Mouse (Mus musculus) G1E (cell line): ENCODE measurements around the gene Ank3.

Experiments used
- CTCF ChIP-seq: IDR thresholded peaks from 2 replicates; pipeline ENCODE4 v1.5.1; 2012; ENCODE audit warnings: low read depth, low read length, inconsistent platforms, mixed read lengths
- POLR2AphosphoS5 ChIP-seq: IDR thresholded peaks from 2 replicates; pipeline ENCODE4 v1.6.1; 2012; ENCODE audit warnings: low read depth, low read length, inconsistent platforms; ENCODE audit not compliant: insufficient replicate concordance
- TAL1 ChIP-seq: conservative IDR thresholded peaks from 2 replicates; pipeline ENCODE4 v1.6.1; 2012; ENCODE audit warnings: low read depth, low read length, inconsistent platforms, mixed read lengths

DNA sequence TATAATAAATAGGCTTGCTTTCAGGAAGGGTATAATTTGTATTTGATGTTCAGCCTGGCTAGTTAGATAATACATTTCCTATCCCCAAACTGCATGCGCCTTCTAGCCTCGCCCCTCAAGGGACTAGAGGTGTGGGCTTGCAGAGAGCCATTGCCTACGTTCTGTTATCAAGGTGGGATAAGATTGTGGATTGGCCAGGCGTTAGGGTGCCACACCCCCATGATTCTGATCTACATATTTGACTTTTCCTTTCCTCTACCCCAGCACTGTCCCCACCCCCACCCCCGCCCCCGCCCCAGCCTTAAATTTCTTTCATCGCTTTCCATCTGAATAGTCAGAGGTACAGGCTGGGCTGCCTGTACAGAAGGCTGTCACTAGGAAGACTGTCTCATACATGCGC lies 11.8 kb upstream of the Ank3 start:
- TF ChIP-seq CTCF (no peak), POLR2AphosphoS5 (no peak), TAL1 (no peak)
